Mouse (Mus musculus): Measurements from ENCODE around the gene Gfi1. TPM values are rescaled to one million over a fixed set of nuclear protein-coding genes. Genes with fewer than 3 reads are reported as not detected.

Gene Gfi1
- 30.0 TPM for polyA plus RNA-seq (2017; shearing (Covaris generic))

DNA sequence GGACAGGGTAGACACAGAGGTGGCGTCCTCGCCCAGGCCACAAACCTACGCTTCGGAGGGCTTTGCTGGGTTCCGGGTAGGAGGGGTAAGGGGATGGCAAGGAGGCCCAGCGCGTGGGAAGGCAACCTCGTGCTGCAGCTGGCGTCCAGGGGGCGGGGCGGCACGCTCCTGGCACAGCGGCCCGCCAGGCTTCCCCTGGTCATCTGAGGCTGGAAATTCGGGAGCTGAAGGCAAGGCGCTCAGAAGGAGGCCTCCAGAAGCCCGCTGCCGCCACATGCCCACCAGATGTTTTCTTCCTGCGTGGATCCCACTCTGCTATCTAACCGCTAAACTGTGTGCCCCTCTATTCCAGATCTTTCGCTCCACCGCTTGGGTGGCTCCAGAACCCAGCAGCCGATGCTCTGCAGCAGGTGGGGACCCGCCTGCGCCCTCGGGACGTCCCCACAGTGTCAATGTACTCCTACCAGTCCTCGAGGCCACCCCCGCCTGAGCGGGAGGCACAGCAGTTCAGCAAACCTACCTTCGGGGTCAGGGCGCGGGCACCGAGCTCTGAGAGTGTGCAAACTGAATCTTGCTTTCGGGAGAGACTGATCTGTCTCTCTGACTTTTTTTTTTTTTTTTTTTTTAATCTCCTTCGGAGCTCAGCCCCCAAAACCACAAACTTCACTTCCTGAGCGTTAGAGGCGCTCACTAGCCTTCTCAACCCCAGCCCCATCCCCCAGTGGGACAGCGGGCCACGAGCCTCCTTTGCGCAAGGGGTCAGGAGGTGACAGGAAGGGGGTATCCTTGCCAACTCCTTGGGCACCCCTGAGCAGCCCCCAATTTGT, at the start of gene Gfi1:
Gene Gfi1, minus strand, starts transcription at position 602 of the 827 bp plus-strand sequence.

Other genes with a start within 250 kb of the Gfi1 start
- not detected for gene Gm42669, start 218.4 kb downstream of the Gfi1 start, polyA plus RNA-seq (2017; shearing (Covaris generic))
- 0.57 TPM for gene 1700028K03Rik, start 191.3 kb downstream of the Gfi1 start, polyA plus RNA-seq (2017; shearing (Covaris generic))
- 24.5 TPM for gene Rpap2, start 128.7 kb downstream of the Gfi1 start, polyA plus RNA-seq (2017; shearing (Covaris generic))
- gene Glmn, start 128.1 kb downstream of the Gfi1 start, polyA plus RNA-seq (2017; shearing (Covaris generic)): 13.1 TPM
- not detected for gene Ube2d2b, start 104.1 kb upstream of the Gfi1 start, polyA plus RNA-seq (2017; shearing (Covaris generic))
- gene Evi5, start 149.1 kb upstream of the Gfi1 start, polyA plus RNA-seq (2017; shearing (Covaris generic)): 0.96 TPM
- gene Rpl5, start 174.5 kb upstream of the Gfi1 start, polyA plus RNA-seq (2017; shearing (Covaris generic)): 43.5 TPM

Measured in naive thymus-derived CD4-positive, alpha-beta T cell, adult 5 months (primary cell).